Mouse (Mus musculus) thymus, postnatal 14 days (tissue): ENCODE results near the gene Upk1a.

Source experiments
- DNase-seq: peaks from one replicate; pipeline ENCODE4 v3.0.0; 2021

The Upk1a gene

GRCm38 (mm10) chr7:30600651-30601050, 12.0 kb downstream of the Upk1a start:
- no peak for DNase-seq

GRCm38 (mm10) chr7:30599933-30600353, 12.7 kb downstream of the Upk1a start:
- DNase-seq = peak; percentile 70

GRCm38 (mm10) chr7:30598786-30599185, 13.9 kb downstream of the Upk1a start, which contains the start of gene Zbtb32:
Gene Zbtb32 (minus strand): TSS chr7:30598909.
- no peak for DNase-seq

GRCm38 (mm10) chr7:30596811-30597210, 15.8 kb downstream of the Upk1a start:
- no peak for DNase-seq

- no peak for DNase-seq
These were observed 16.6 kb downstream of the Upk1a start for GRCm38 (mm10) chr7:30596093-30596492.

GRCm38 (mm10) chr7:30594510-30595024, 18.1 kb downstream of the Upk1a start:
- no peak for DNase-seq

- no peak for DNase-seq
These were observed 18.8 kb downstream of the Upk1a start for GRCm38 (mm10) chr7:30593579-30594509.

- DNase-seq = no peak
These were observed 19.7 kb downstream of the Upk1a start for GRCm38 (mm10) chr7:30592772-30593423.

- DNase-seq = no peak
These were observed 21.1 kb downstream of the Upk1a start for GRCm38 (mm10) chr7:30591605-30591951.

- no peak for DNase-seq
These were observed 21.6 kb downstream of the Upk1a start for GRCm38 (mm10) chr7:30590927-30591604.

- DNase-seq = peak; percentile 89
These were observed 23.0 kb downstream of the Upk1a start for GRCm38 (mm10) chr7:30589435-30590301.

- DNase-seq = peak; percentile 95
These were observed 23.8 kb downstream of the Upk1a start, which contains the start of gene Kmt2b for GRCm38 (mm10) chr7:30588676-30589434. Gene Kmt2b (minus strand): TSS chr7:30588726.

GRCm38 (mm10) chr7:30587842-30588667, 24.6 kb downstream of the Upk1a start:
- peak; percentile 68 for DNase-seq

GRCm38 (mm10) chr7:30586455-30587020, 26.1 kb downstream of the Upk1a start:
- DNase-seq = peak; percentile 28

GRCm38 (mm10) chr7:30585170-30585569, 27.5 kb downstream of the Upk1a start:
- no peak for DNase-seq

GRCm38 (mm10) chr7:30584339-30584738, 28.3 kb downstream of the Upk1a start:
- no peak for DNase-seq

- DNase-seq = no peak
These were observed 31.1 kb downstream of the Upk1a start for GRCm38 (mm10) chr7:30581547-30581946.

GRCm38 (mm10) chr7:30579950-30580349, 32.7 kb downstream of the Upk1a start:
- no peak for DNase-seq

GRCm38 (mm10) chr7:30572969-30573368, 39.7 kb downstream of the Upk1a start:
- DNase-seq = no peak

- no peak for DNase-seq
These were observed 40.3 kb downstream of the Upk1a start for GRCm38 (mm10) chr7:30572389-30572788.
